Mouse (Mus musculus): Measurements from ENCODE around the gene Usp20. TPM values are rescaled to one million over a fixed set of nuclear protein-coding genes. Genes with fewer than 3 reads are reported as not detected.

Gene Usp20
- polyA plus RNA-seq, 1 experiment from 2014 or later: 11.1 TPM

- DNase-seq (ENCODE audit: low spot score) (peak; percentile 60), ATAC-seq (replicated peaks; ENCODE audit: low FRiP score, low TSS enrichment, low read depth) (no peak)
- 18% methylated on average over 16 of the region's 16 CpGs for WGBS
- Histone ChIP-seq H3K27me3 (replicated peaks; ENCODE audit: control insufficient read depth, insufficient read depth, low read length) (no peaks in the 10 kb centered on the region), H3K9me3 (ENCODE audit: control insufficient read depth, low read length) (no peaks in the 10 kb centered on the region), H3K4me3 (ENCODE audit: low read depth, low read length) (peak overlapping the region; percentile 100), H3K4me1 (replicated peaks; ENCODE audit: control insufficient read depth, insufficient read depth, low read length) (peaks cover 11% of the 10 kb centered on the region), H3K4me2 (ENCODE audit: low read length) (peak overlapping the region; percentile 87), H3K36me3 (ENCODE audit: control insufficient read depth, insufficient read depth, low read length) (peaks cover 31% of the 10 kb centered on the region), H3K9ac (ENCODE audit: low read length) (peak overlapping the region; percentile 86), H3K27ac (ENCODE audit: low read depth) (no peak overlapping the region)
Observed at GRCm38 (mm10) chr2:30966826-30967225, 15.3 kb upstream of the Usp20 start.

- WGBS: 2% methylated on average over 59 of the region's 59 CpGs
- H3K4me2 ChIP-seq (ENCODE audit: low read length): peak within 1 kb of the TSS; percentile 87
- peaks cover 24% of the 10 kb centered on the region for H3K36me3 ChIP-seq (ENCODE audit: control insufficient read depth, insufficient read depth, low read length)
- H3K27me3 ChIP-seq (replicated peaks; ENCODE audit: control insufficient read depth, insufficient read depth, low read length): no peaks in the 10 kb centered on the region
- H3K27ac ChIP-seq (ENCODE audit: low read depth): peak within 1 kb of the TSS; percentile 59; the same call in 1 of the 2 replicates
- DNase-seq (ENCODE audit: low spot score) (peak; percentile 92), ATAC-seq (replicated peaks; ENCODE audit: low FRiP score, low TSS enrichment, low read depth) (peak; percentile 92)
- no peaks in the 10 kb centered on the region for H3K9me3 ChIP-seq (ENCODE audit: control insufficient read depth, low read length)
- peak within 1 kb of the TSS; percentile 100 for H3K4me3 ChIP-seq (ENCODE audit: low read depth, low read length)
- H3K9ac ChIP-seq (ENCODE audit: low read length): peak within 1 kb of the TSS; percentile 86
- peaks cover 11% of the 10 kb centered on the region for H3K4me1 ChIP-seq (replicated peaks; ENCODE audit: control insufficient read depth, insufficient read depth, low read length)
Observed at GRCm38 (mm10) chr2:30967352-30968327, 14.4 kb upstream of the Usp20 start, which contains the start of gene Tor1a. TSS of gene Tor1a (minus strand) at chr2:30967933.

- DNase-seq (ENCODE audit: low spot score) (peak; percentile 56), ATAC-seq (replicated peaks; ENCODE audit: low FRiP score, low TSS enrichment, low read depth) (no peak)
- Histone ChIP-seq H3K27me3 (replicated peaks; ENCODE audit: control insufficient read depth, insufficient read depth, low read length) (no peaks in the 10 kb centered on the region), H3K4me3 (ENCODE audit: low read depth, low read length) (peak overlapping the region; percentile 84), H3K4me1 (replicated peaks; ENCODE audit: control insufficient read depth, insufficient read depth, low read length) (peaks cover 16% of the 10 kb centered on the region), H3K9me3 (ENCODE audit: control insufficient read depth, low read length) (no peaks in the 10 kb centered on the region), H3K4me2 (ENCODE audit: low read length) (peak overlapping the region; percentile 73), H3K9ac (ENCODE audit: low read length) (peak overlapping the region; percentile 43; the same call in 1 of the 2 replicates), H3K36me3 (ENCODE audit: control insufficient read depth, insufficient read depth, low read length) (peaks cover 17% of the 10 kb centered on the region), H3K27ac (ENCODE audit: low read depth) (no peak overlapping the region)
- WGBS: 48% methylated on average over 7 of the region's 7 CpGs
Observed at GRCm38 (mm10) chr2:30983024-30983423, 945 bp downstream of the Usp20 start.

- Histone ChIP-seq H3K4me2 (ENCODE audit: low read length) (peak overlapping the region; percentile 18), H3K9ac (ENCODE audit: low read length) (no peak overlapping the region), H3K4me3 (ENCODE audit: low read depth, low read length) (no peak overlapping the region), H3K9me3 (ENCODE audit: control insufficient read depth, low read length) (no peaks in the 10 kb centered on the region), H3K27me3 (replicated peaks; ENCODE audit: control insufficient read depth, insufficient read depth, low read length) (no peaks in the 10 kb centered on the region), H3K27ac (ENCODE audit: low read depth) (peak overlapping the region; percentile 34), H3K4me1 (replicated peaks; ENCODE audit: control insufficient read depth, insufficient read depth, low read length) (peaks cover 16% of the 10 kb centered on the region), H3K36me3 (ENCODE audit: control insufficient read depth, insufficient read depth, low read length) (no peaks in the 10 kb centered on the region)
- peak; percentile 79 for DNase-seq (ENCODE audit: low spot score)
- peak; percentile 9; the same call in 1 of the 2 replicates for ATAC-seq (replicated peaks; ENCODE audit: low FRiP score, low TSS enrichment, low read depth)
- WGBS: 22% methylated on average over 17 of the region's 17 CpGs
Observed at GRCm38 (mm10) chr2:30985111-30986020, 3.3 kb downstream of the Usp20 start.

GRCm38 (mm10) chr2:30990221-30990620, 8.1 kb downstream of the Usp20 start:
- no peak overlapping the region for H3K9ac ChIP-seq (ENCODE audit: low read length)
- no peaks in the 10 kb centered on the region for H3K27me3 ChIP-seq (replicated peaks; ENCODE audit: control insufficient read depth, insufficient read depth, low read length)
- no peak overlapping the region for H3K27ac ChIP-seq (ENCODE audit: low read depth)
- ATAC-seq (replicated peaks; ENCODE audit: low FRiP score, low TSS enrichment, low read depth) (no peak), DNase-seq (ENCODE audit: low spot score) (no peak)
- no peak overlapping the region for H3K4me3 ChIP-seq (ENCODE audit: low read depth, low read length)
- H3K36me3 ChIP-seq (ENCODE audit: control insufficient read depth, insufficient read depth, low read length): no peaks in the 10 kb centered on the region
- 82% methylated on average over 9 of the region's 9 CpGs for WGBS
- H3K4me1 ChIP-seq (replicated peaks; ENCODE audit: control insufficient read depth, insufficient read depth, low read length): peaks cover 3% of the 10 kb centered on the region; the same call in 1 of the 2 replicates
- no peaks in the 10 kb centered on the region for H3K9me3 ChIP-seq (ENCODE audit: control insufficient read depth, low read length)
- no peak overlapping the region for H3K4me2 ChIP-seq (ENCODE audit: low read length)

GRCm38 (mm10) chr2:30994853-30995252, 12.8 kb downstream of the Usp20 start:
- DNase-seq (ENCODE audit: low spot score) (no peak), ATAC-seq (replicated peaks; ENCODE audit: low FRiP score, low TSS enrichment, low read depth) (no peak)
- Histone ChIP-seq H3K27me3 (replicated peaks; ENCODE audit: control insufficient read depth, insufficient read depth, low read length) (no peaks in the 10 kb centered on the region), H3K9me3 (ENCODE audit: control insufficient read depth, low read length) (no peaks in the 10 kb centered on the region), H3K4me3 (ENCODE audit: low read depth, low read length) (no peak overlapping the region), H3K9ac (ENCODE audit: low read length) (no peak overlapping the region), H3K4me1 (replicated peaks; ENCODE audit: control insufficient read depth, insufficient read depth, low read length) (no peaks in the 10 kb centered on the region), H3K4me2 (ENCODE audit: low read length) (no peak overlapping the region), H3K27ac (ENCODE audit: low read depth) (no peak overlapping the region), H3K36me3 (ENCODE audit: control insufficient read depth, insufficient read depth, low read length) (no peaks in the 10 kb centered on the region)
- WGBS: 95% methylated on average over 4 of the region's 4 CpGs

- DNase-seq (ENCODE audit: low spot score): no peak
- no peak for ATAC-seq (replicated peaks; ENCODE audit: low FRiP score, low TSS enrichment, low read depth)
Observed at GRCm38 (mm10) chr2:30995432-30995996, 13.4 kb downstream of the Usp20 start.

More at GRCm38 (mm10) chr2:30995432-30995996, 13.4 kb downstream of the Usp20 start:
- no peak overlapping the region for H3K4me2 ChIP-seq (ENCODE audit: low read length)
- no peak overlapping the region for H3K27ac ChIP-seq (ENCODE audit: low read depth)
- 77% methylated on average over 11 of the region's 11 CpGs for WGBS
- H3K4me3 ChIP-seq (ENCODE audit: low read depth, low read length): no peak overlapping the region
- H3K4me1 ChIP-seq (replicated peaks; ENCODE audit: control insufficient read depth, insufficient read depth, low read length): no peaks in the 10 kb centered on the region
- no peaks in the 10 kb centered on the region for H3K9me3 ChIP-seq (ENCODE audit: control insufficient read depth, low read length)
- H3K9ac ChIP-seq (ENCODE audit: low read length): no peak overlapping the region
- no peaks in the 10 kb centered on the region for H3K27me3 ChIP-seq (replicated peaks; ENCODE audit: control insufficient read depth, insufficient read depth, low read length)
- no peaks in the 10 kb centered on the region for H3K36me3 ChIP-seq (ENCODE audit: control insufficient read depth, insufficient read depth, low read length)

Data from intestine, embryonic 14.5 days (tissue).